Mouse (Mus musculus): ENCODE results near the gene Tmem51.

DNA sequence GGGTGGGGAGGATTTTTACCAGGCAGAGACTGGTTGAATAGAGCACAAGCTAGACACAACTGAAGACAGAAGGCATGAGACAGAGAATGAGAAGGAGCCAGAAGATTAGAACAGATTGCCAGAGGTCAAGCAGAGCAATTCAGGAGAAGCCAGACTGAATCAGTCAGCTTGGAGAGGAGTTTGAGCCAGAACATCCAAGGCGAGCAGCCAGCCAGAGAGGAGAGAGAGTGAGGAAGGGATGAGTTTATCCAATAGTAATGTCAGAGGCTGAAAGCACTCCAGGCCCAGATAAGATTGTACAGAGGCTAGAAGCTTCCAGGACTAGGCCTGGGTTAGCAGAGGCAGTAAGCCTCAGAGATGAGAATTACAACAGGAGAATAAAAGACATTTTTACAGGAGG, 37.1 kb upstream of the Tmem51 start:
- no peak for TF ChIP-seq POLR2A (IDR thresholded peaks at IDR 0.05; ENCODE audit: control insufficient read depth, extremely low read depth, insufficient read depth, low read length, poor library complexity)
- TF ChIP-seq CTCF (IDR thresholded peaks at IDR 0.05; ENCODE audit: borderline replicate concordance, control insufficient read depth, extremely low read depth, insufficient read depth, low read length, poor library complexity): no peak

Data from thymus, adult 2 months (tissue).